Mouse (Mus musculus) v-Abl transformed pro-B cells (cell line): Measurements from ENCODE around the gene Vsig10.

Experiments
- in situ Hi-C, 2 experiments: fragments of 400-800 bp; cut with MboI; formaldehyde crosslinking; loops; one replicate each; pipeline ENCODE4 v1.15.1; 2025; ENCODE audit not compliant: unreplicated experiment in 2 of 2

Vsig10 gene

DNA sequence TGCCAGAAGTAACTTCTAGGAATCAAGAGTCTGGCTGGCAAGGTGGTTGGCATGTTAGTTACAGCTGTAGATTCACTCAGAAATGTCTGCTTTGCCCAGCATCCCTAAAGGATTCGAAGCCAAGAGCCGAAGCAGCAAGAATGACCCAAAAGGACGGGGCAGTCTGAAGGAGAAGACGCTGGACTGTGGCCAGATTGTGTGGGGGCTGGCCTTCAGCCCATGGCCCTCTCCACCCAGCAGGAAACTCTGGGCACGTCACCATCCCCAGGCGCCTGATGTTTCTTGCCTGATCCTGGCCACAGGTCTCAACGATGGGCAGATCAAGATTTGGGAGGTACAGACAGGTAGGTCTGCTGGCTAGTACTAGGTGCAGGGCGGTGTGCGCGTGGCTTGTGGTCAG, 51.7 kb downstream of the Vsig10 start:
- in situ Hi-C loops, result no loop called here

DNA sequence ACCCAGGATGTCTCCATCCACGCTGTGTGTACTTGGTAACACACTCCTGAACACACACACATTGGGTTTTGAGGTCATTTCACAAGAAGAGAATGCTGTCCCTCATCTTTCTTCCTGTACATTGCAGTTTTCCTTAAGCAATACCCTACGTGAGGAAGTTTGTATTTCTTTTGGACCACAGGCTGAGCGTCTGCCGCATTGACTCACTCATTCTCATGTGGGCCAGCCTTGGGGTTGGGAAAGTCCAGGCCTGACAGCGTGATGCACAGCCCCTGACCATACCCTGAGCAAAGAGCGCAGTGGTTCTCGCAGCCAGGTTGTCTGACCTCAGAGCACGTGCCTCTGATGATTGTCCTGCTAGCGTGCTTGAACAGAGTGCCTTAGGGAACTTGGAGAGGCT, 54.5 kb downstream of the Vsig10 start:
- in situ Hi-C loops, result no loop called here

DNA sequence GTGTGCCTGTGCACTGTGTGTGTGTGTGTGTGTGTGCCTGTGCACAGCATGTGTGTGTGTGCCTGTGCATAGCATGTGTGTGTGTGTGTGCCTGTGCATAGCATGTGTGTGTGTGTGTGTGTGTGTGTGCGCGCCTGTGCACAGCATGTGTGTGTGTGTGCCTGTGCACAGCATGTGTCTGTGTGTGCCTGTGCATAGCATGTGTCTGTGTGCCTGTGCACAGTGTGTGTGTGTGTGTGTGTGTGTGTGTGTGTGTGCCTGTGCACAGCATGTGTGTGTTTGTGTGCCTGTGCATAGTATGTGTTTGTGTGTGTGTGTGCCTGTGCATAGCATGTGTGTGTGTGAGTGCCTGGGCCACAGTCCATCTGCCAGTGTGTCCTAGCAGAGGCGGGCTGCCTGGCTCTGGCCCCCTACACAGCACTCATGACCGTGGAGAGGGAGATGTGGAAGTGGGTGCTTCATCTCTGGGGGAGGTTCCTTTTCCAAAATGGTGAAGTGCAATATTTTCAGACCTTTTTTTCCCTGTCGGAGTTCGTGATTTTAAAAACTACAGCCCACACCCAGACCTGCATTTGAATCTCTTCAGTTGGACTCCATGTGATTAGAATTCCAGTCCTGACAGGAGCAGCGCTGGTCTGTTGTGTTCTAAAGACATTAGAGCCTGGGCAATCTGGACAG, 55.6 kb downstream of the Vsig10 start:
- in situ Hi-C loops, result loop anchor here (25.0 kb wide), 1 partner anchor 1712 kb away; no protein-coding TSS in a partner anchor

DNA sequence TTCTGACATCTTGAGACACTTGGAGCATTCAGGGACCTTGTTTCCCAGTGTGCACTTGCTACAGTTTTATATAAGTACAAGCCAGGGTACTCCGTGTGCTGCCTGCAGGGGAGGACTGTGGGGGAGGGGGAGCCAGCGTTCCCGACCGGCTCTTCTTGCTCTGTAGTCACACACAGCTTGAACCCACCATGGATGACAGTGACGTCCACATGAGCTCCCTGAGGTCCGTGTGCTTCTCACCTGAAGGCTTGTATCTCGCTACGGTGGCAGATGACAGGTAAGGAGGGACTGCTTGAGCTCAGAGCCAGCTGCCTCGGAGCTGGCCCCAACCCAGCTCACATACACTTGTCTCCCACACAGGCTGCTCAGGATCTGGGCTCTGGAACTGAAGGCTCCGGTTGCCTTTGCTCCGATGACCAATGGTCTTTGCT, 57.5 kb downstream of the Vsig10 start:
- in situ Hi-C loops, result loop anchor here (25.0 kb wide), 1 partner anchor 1714 kb away; no protein-coding TSS in a partner anchor

DNA sequence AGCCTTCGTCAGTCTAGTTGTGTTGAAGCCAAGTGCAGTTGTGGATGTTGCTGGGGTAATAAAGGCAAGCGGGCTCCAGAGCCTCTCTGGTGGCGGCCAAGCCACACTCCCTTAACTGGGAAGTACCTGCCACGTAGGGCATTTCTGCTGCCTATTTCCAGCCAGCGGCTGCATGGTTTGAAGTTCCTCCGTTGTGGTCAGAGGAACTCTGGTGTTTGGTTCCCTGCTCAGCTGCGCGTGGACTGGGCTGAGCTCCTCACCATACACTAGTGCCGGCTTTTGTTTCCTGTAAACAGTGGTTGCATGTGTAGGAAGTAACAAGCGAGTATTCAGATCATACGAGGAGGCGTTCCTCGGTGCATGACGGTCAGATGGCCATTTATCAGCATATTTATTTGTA, 58.8 kb downstream of the Vsig10 start:
- in situ Hi-C loops, result loop anchor here (25.0 kb wide), 1 partner anchor 1715 kb away; no protein-coding TSS in a partner anchor

DNA sequence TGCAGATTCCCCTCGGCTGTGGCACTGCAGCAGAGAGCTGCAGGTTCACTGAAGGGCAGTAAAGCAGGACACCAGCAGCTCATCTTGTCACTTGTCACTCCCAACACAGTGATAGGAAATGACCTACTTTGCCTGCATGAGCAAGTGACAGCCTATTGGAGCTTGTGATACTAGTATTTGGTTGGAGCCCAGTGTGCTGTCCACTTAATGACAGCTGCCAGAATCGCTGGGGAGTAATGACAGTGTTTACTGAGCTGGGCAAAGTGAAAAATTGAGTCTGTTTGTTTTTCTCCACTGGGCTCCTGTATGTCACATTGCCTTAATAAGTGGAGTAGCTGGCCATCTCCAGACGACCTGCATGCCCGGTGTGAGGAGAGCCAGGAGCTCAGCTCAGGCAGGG, 61.3 kb downstream of the Vsig10 start:
- in situ Hi-C loops, result loop anchor here (25.0 kb wide), 1 partner anchor 1718 kb away; no protein-coding TSS in a partner anchor

DNA sequence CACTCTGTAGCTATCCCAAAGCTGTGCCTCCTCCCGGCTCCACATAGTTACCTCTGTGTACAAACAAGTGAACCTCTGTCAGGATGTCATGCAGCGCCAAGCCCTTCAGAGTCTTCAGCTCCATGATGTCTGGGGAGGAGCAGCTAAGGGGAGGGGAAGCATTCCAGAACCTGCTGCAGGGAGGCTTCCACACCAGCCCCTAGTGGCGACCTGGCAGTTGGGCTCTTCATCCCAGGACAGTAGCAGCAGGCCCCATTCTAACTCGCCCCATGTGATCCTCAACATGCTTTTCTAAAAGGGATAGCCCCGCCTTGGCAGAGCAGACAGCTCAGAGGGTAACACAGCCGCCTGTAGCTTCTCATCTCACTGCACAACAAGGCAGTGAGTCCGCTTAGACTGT, 62.9 kb downstream of the Vsig10 start:
- in situ Hi-C loops, result loop anchor here (25.0 kb wide), 1 partner anchor 1719 kb away; no protein-coding TSS in a partner anchor

DNA sequence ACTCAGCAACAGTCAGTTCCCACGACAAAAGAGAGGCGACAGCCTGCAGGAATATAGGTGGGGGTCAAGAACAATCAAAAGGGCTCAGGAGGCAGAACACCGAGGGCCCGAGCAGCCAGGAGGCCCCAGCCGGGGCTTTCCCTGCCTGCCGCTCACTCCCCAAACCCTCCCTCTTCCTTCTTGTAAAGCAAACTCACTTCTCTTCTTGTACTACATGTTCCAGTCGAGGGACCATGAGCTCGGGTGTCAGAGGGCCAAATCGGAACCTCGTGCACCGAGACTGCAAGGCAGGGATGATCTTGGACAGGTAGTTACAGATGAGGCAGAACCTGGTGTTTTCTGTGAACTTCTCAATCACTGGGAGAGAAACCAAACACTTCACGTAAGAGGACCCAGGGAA, 64.3 kb downstream of the Vsig10 start:
- in situ Hi-C loops, result loop anchor here (25.0 kb wide), 1 partner anchor 1721 kb away; no protein-coding TSS in a partner anchor

DNA sequence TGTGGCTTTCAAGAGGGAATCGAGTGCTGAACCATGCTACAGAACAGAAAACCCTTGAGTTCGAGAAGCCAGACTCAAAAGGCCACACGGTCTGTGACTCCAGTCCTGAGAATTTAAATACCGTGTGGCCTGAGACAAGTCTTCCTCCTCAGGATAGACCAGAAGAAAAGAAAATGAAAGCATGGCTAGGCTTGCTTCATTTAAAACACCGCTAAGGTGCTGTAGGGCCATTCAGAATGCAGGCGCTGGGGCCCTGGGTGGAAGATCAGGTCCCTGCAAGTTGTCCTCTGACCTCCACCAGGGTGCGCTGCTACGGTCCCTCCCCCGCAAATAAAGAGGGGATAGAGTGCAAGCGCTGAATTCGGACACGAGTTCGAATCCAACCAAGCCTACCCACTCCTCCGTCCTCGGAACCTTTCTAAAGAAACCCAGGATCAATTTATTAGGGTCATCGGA, 69.4 kb downstream of the Vsig10 start:
- in situ Hi-C loops, result loop anchor here (25.0 kb wide), 1 partner anchor 1726 kb away; no protein-coding TSS in a partner anchor

DNA sequence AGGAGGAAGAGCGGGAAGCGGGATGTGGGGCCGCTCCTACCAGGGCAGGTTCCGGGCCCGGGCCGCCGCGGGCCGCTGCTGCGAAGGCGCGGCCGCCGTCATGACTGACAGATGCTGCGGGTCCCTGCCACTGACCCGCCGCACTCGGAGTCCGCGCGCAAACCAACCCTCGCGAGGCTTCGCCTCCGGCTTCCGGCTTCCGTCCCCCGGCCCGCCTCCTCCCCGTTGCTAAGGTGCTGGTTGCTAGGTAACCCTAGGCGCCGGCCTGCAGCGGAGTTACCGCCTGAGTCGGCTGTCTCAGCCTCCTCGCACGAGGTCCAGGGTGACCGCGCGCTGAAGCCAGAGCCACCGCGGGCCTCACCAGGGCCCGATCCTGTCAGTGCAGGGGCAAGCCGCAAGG, 70.0 kb downstream of the Vsig10 start, which contains the start of gene Rfc5:
Rfc5 (minus strand) TSS at position 171 of the 400 bp plus-strand sequence.
- in situ Hi-C loops, result loop anchor here (25.0 kb wide), 1 partner anchor 1727 kb away; no protein-coding TSS in a partner anchor

DNA sequence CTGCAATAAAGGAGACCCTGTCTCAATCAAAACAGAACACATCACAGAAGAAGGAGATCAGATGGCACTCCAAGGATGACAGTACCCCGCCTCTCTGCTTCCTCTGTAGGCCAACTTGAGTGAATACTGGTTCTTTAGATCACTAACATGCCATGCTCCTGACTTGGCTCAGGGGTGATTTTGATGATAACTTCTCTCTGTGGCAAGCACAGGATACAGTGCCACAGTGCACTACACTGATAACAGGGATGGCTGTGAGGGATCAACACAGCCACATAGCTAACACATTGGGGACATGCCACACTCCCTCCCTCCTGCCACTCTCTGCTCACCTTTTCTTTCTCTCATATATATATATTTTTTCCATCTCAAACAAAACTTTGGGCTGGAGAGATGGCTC, 72.0 kb downstream of the Vsig10 start:
- in situ Hi-C loops, result loop anchor here (10.0 to 25.0 kb wide), 2 partner anchors 1366 to 1729 kb away; partner anchors contain the start of gene Prkab1 (in 1 of the 2)

DNA sequence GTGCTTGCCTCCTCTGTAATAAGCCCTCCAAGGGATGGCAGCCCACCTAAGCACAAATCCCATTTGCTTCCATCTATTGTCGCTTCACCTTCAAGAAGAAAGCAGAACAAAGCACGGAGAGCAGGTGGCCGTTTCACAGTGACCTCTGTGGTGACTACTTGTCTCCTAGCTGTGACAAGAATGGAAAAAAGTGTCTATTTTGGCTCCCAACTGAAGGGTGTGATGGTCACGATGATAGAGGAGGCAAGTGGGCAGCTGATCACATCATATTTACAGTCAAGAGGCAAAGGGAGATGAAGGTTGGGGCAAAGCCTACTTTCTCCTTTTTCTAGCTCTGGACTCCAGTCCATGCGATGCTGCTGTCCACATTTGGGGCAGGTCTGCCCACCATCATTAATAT, 77.0 kb downstream of the Vsig10 start:
- in situ Hi-C loops, result loop anchor here (10.0 to 25.0 kb wide), 2 partner anchors 1371 to 1734 kb away; partner anchors contain the start of gene Prkab1 (in 1 of the 2)

DNA sequence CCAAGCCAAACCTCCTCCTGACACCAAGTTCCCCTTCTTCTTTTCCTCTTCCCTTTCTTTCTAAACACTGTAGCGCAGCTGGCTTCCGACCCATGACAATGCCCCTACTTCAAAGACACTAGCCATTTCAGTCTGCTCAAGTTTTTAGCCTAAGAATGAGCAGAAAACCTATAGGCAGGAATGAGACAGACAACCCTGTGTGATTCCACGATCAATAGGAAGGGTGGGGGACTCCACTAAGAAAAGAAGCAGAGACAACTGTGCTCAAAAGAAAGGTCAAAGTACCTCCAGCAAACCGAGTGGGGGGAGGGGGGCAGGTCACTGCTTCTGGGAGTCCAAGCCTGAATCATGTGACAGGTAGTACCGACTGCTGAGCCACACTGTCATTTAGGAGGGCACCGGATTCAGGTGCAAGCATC, 77.7 kb downstream of the Vsig10 start:
- in situ Hi-C loops, result loop anchor here (10.0 to 25.0 kb wide), 2 partner anchors 1372 to 1734 kb away; partner anchors contain the start of gene Prkab1 (in 1 of the 2)

DNA sequence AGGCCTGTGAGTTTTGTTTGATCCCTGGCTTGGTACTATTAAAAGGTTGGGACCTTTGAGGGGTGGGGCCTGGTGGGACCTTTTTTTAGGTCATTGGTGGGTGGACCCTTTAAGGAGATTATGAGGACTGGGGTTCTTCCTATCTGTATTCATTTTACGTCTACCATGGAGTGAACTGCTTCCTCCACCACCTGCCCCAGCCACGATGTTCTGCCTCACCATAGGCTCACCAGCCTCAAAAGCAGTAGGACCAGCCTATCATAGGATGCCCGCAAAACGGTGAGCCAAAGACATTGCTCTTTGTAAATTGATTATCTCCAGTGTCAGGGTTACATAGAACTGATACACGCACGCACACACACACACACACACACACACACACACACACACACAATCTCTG, 78.5 kb downstream of the Vsig10 start:
- in situ Hi-C loops, result loop anchor here (10.0 to 25.0 kb wide), 2 partner anchors 1373 to 1735 kb away; partner anchors contain the start of gene Prkab1 (in 1 of the 2)

DNA sequence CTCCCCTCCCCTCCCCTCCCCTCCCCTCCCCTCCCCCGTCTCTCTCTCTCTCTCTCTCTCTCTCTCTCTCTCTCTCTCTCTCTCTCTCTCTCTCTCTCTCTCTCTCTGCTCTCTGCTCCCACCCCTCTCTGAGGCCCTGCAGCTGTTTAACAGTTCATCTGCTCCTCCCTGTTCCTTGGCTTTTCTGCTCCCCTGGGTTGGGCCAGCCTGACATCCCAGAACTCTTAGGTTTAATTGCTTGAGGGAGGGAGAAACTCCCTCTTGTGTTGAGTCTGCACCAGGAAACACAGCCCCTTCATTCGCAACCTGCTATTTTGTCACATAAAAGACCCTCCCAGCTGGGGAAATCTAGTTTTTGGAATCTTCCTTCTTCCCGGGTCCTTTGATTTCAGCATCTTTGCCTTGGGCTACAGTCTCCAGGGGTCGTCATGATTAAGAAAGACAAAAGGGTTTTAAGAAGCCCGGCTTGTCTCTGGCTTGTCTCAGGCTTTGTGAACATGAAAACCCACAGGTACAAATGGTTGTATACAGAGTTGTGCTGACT, 79.2 kb downstream of the Vsig10 start:
- in situ Hi-C loops, result loop anchor here (10.0 to 25.0 kb wide), 2 partner anchors 1373 to 1736 kb away; partner anchors contain the start of gene Prkab1 (in 1 of the 2)

DNA sequence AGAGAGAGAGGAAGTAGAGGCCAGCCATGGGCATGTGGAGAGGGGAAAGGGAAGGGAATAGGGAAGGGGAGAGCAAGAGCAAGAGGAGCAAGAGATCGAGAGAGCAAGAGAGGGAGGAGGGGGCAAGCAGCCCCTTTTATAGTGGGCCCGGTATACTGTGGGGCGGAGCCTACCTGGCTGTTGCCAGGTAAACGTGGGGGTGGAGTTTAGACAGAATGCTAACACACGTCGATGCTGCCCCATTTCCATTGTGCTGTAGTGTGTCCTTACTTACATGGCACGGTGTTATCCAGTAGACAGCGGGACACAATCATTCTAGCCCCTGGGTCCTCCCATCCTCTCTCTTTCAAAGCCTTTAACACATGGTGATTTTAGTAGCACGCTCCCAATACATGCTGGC, 80.4 kb downstream of the Vsig10 start:
- in situ Hi-C loops, result loop anchor here (10.0 to 25.0 kb wide), 2 partner anchors 1374 to 1737 kb away; partner anchors contain the start of gene Prkab1 (in 1 of the 2)

DNA sequence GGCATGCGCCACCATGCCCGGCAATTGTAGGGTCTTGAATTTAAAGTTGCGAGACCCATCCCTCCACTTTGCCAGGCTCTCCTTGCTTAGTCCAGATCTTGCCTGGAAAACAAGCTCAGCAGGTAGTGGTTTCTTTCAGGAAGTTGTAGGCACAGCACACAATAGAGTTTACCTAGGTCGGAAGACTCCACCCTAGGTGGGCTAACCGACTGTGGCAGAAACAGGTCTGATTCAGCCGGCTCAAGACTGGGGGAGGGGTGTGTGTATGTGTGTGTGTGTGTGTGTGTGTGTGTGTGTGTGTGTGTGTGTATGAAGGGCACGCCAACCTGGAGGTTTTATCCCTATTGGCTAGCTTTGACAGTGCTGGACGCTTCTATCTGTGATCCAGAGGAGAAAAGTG, 84.7 kb downstream of the Vsig10 start:
- in situ Hi-C loops, result loop anchor here in 1 of 2 experiments (10.0 kb wide), 1 partner anchor 289 kb away; the partner anchor contains the start of gene Suds3
